Mouse (Mus musculus): ENCODE measurements around the gene Sertad3.

The Sertad3 gene

DNA sequence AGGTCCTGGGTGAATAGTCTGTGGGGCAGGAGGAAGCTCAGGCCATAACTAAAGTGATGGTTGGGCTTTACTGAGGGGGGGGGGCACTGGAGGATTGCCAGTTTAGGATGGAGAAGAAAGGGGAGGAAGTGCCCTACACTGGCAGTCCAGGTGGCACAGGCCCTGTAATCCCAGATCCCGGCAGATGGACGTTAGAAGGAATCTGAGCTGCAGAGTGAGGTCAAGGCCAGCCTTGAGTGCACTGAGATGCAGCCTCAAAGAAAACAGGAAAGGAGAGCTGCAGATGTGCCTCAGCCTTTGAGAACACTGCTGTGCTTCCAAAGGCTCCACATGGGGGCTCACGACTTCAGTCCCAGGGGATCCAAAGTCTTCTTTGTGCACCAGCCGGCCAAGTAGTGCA, 5.9 kb upstream of the Sertad3 start:
- DNase-seq (ENCODE audit: low spot score in 2 of 2) = no peak

DNA sequence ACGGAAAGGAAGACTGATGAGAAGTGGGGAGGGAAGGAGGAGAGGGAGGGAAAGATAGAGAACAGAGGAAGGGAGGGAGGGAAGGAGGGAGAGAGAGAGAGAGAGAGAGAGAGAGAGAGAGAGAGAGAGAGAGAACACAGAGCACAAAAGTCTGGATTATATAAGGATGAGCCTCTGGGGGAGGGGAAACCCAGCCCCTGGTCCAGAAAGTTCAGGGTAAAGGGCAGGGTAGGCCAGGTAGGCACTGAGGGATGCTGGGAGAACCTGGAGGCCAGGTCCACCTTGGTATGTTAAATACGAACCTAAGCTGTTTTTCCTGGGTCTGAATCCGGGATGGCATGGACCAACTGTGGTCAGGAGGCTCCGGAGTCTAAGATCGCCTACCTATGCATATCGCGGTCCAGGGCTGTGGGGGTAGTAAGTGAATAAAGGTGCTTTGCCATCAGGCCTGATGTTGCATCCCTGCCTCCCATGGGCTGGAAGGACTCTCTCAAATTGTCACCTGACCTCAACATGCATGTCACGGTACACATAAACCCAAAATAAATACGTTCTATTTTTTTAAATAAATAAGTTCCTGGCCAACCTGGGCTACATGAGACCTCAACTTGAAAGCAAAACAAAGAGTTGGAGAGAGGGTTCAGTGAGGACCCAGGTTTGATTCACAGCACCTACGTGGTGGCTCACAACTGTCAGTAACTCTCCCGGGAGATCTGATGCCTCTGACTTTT, 2.0 kb upstream of the Sertad3 start:
- no peak for DNase-seq (ENCODE audit: low spot score in 2 of 2)

DNA sequence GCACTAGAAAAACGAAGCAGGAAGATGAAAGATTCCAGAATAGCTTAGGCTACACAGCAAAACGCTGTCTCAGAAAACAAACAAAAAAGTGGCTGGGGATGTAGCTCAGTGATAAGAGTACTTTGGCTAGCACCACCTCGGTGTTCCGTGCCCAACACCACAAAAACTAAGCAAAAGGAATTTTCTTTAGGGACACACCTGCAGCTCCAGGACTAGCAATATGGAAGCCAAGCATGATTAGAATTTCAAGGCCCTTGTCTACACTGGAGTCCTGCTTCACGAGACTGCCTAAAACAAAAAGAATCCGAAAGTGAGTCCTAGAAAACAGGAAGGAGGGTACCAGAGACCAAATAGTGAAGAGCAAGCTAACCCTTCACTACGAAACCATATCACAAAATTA, 972 bp upstream of the Sertad3 start:
- no peak for DNase-seq (ENCODE audit: low spot score in 2 of 2)

DNA sequence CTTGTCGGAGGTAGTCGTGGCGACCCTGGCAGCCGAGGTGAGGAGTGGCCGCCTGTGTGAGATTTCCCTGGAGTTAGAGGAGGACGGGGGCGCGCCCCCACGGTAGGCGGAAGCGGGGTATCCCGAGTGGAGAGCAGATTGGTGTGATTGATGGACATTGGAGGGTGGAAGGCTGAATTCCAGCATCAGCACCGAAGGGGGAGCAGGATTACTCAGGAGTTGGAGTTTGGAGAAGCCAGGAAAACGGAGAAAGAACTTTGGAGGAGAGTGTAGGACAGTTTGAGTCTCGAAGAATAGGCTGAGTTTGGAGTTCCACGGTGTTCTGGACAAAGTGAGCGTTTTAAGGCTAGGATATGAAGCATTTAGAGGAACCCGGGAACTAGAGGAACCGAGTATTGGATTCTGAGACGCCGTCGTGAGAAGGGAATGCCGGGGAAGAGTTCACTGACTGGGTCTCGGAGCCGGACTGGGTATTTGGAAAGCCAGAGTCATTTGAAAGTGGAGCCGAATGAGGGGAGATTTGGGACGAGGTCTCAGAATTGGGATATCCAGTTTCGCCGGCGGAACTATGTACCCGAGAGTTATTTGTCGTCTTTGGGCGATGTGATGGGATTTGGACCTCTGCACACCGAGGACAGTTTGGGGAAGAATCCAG, 394 bp downstream of the Sertad3 start:
- no peak for DNase-seq (ENCODE audit: low spot score in 2 of 2)

DNA sequence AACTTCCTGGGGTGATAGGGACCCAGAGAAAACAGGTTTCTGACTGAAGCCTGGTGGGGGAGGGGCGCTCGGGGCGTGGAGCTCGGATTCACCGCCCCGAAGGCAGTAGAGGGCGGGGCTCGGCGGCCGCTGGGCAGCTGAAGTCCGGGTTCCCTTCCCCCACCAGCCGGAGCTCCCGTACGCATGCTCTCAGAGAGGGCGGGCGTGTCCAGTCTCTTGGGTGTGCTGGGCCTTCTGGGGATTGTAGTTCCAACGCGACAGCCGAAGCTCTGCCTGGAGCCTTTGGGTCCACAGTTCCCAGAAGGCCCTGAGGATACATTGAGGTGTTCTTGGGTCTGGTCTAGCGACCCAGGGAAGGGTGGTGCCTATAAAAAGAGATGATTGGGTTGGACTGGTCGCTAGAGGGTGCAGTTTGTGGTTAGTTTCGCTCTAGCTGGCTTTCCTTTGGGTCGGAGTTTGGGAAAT, 954 bp downstream of the Sertad3 start:
- peak; percentile 96 for DNase-seq (ENCODE audit: low spot score in 2 of 2)

DNA sequence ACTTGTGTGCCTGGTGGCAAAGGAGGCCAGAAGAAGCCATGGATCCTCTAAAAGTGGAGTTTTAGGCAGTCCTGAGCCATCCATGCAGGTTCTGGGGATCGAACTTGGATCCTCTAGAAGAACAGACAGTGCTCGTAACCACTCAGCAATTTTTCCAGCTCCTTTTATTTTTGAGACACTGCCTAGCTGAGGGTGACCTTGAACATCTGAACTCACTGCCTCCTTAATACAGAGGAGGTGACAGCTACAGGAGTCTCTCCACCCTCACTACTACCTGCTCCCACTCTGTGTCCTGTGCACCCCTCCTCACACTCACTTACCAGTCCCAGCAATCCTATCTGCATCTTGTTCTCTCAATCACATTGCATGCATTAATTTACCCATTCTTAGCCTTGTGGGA, 2.0 kb downstream of the Sertad3 start:
- DNase-seq (ENCODE audit: low spot score in 2 of 2) = no peak

DNA sequence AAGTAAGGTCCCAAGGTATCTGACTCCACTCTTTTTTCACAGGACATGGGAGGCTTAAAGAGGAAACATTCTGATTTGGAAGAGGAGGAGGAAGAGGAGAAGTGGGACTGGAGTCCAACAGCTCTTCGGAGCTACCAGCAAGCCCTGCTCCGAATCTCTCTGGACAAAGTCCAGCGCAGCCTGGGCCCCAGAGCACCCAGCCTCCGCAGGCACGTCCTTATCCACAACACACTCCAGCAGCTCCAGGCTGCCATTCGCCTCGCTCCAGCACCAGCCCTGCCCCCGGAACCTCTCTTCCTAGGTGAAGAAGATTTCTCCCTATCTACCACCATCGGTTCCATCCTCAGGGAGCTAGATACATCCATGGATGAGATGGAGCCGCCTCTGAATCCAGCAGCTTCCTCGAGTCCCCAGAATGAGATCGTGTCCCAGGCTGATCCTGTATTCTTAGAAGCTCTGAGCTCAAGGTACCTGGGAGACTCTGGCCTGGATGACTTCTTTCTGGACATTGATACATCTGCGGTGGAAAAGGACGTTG, 2.6 kb downstream of the Sertad3 start:
- no peak for DNase-seq (ENCODE audit: low spot score in 2 of 2)

DNA sequence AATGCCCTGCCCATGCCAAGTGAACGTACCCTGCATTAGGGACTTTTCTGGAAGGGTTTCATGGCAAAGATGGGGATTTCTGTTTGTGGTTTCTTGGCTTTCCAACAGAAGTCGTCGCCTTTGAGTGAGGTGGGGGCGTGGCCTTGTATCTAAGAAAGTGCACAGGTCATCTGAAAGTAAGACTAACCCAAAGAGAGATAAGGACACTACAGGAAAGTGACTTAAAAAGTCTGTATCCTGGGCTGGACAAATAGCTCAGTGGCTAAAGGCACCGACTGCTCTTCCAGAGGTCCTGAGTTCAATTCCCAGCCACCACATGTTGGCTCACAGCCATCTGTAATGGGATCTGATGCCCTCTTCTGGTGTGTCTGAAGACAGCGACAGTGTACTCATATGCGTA, 5.0 kb downstream of the Sertad3 start:
- no peak for DNase-seq (ENCODE audit: low spot score in 2 of 2)

DNA sequence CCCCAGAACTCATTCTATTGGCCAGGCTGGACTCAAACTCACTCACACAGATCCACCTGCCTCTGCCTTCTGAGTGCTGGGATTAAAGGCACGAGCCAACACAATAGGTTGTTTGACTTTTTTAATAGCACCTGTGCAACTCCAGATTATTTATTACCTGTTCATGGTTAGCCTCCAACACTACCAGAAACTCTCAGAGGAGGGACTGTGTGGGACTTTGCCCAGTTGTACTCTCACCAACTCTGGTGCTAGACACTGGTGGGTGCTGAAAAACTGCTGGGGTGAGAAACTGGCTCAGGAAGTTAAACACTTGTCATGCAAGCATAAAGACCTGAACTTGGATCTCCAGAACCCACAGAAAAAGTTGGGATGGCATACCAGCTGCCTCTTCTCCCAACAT, 6.2 kb downstream of the Sertad3 start:
- no peak for DNase-seq (ENCODE audit: low spot score in 2 of 2)

DNA sequence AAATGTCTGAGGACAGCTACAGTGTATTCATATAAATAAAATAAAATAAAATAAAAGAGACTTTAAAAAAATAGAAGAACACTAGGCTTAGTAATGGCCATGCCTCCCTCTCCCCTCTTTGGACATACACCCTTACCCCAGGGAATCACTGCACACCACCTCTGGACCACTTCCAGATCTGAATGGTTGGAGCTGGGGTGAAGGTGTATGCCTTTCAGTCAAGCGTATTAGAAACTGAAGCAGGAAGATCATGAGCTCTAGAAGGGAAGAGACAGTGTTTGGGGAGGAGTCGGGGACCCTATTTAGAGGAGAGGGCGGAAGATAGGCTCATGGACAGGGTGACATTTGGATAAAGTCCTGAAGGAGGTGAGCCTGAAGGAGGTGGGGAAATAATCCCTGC, 6.9 kb downstream of the Sertad3 start:
- no peak for DNase-seq (ENCODE audit: low spot score in 2 of 2)

DNA sequence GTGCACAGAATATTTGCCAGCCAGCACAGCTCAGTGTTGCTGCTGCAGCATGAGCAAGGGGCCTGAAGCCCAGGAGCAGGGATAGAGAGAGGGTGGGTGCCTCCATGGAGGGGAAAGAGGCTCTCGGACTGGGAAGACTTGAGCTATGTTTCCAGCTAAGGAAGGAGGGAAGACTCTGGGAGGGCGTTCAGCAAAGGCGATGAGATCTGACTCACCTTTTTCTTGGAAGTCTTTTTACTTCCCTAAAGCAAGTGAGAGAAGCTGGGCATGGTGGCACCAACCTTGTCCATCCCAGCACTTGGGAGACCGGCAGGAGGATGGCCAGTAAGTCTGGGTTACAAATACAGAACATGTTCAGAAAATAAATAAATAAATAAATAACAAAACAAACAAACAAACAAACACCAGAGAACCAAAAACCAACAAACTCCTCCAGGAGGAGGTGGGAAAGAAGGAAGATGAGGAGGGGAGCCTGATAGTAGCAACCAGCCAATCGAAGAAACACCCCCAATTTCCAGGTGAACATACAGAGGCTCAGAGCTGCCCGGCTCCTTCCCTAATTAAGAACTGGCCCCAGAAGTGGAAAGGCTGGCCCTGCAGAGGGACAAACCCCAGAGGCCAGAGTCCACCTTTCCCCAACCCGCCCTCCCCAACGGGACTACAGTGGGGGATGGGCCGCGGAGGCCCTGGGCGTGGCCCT, 7.5 kb downstream of the Sertad3 start:
- DNase-seq (ENCODE audit: low spot score in 2 of 2) = no peak

DNA sequence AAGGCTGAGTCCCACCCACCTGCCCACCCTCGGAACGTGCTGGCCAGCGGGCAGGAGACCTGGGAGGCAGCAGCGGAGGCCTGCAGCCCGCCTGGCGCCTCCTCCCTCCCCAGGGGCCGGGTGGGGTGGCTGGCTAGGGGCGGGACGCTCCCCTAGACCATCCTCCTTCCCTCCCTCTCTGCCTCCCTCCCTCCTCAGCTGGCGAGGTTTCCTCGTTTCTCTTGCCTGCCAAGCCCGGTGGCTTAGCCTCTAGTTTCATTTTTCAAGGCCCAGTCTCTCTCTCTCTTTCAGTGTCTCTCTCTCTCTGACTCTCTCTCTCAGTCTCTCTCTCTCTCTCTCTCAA, 8.0 kb downstream of the Sertad3 start:
- DNase-seq (ENCODE audit: low spot score in 2 of 2) = peak; percentile 55 to 64

DNA sequence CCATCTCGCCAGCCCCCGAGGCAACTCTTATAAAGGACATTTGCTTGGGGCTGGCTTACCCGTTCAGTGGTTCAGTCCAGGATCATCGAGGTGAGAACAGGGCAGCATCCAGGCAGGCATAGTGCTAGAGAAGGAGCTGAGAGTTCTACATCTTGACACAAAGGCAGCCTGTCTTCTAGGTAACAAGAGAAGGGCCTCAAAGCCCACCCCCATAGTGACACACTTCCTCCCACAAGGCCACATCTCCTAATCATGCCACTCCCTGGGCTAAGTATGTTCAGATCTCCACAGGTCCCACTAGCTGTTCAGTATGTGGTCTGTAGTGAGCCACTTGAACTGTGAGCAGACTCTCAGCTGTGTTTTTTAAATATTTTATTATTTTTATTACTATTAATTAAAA, 10.3 kb downstream of the Sertad3 start:
- DNase-seq (ENCODE audit: low spot score in 2 of 2) = no peak

DNA sequence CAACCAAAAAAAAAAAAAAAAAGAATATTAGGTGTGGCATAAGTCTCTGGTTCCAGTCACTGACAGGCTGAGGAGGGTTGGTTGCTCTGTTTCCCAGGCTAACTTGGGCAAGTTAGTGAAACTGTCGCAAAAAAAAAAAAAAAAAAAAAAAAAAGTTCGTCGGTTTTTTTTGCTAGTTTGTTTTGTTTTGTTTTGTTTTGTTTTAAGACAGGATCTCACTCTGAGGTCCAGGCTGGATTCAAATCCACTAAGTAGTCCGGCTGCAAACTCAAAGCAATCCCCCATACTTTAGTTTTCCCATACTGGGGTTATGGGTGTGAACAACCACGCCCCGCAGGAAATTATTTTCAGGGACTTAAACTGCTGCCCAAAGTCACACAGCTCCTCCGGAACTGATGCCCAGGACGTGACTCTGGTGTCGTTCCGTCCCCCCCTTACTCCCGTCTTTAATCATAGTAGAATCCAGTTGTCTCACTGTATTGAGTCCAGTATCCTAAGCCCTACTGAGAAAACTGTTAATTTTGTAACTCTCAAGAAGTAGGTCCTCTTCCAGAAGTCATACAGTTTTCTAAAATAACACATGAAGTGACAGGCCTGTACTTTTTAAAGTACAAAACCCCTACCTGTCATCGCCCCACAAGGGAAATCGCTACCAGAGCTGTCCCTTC, 12.7 kb downstream of the Sertad3 start:
- DNase-seq (ENCODE audit: low spot score in 2 of 2) = no peak

DNA sequence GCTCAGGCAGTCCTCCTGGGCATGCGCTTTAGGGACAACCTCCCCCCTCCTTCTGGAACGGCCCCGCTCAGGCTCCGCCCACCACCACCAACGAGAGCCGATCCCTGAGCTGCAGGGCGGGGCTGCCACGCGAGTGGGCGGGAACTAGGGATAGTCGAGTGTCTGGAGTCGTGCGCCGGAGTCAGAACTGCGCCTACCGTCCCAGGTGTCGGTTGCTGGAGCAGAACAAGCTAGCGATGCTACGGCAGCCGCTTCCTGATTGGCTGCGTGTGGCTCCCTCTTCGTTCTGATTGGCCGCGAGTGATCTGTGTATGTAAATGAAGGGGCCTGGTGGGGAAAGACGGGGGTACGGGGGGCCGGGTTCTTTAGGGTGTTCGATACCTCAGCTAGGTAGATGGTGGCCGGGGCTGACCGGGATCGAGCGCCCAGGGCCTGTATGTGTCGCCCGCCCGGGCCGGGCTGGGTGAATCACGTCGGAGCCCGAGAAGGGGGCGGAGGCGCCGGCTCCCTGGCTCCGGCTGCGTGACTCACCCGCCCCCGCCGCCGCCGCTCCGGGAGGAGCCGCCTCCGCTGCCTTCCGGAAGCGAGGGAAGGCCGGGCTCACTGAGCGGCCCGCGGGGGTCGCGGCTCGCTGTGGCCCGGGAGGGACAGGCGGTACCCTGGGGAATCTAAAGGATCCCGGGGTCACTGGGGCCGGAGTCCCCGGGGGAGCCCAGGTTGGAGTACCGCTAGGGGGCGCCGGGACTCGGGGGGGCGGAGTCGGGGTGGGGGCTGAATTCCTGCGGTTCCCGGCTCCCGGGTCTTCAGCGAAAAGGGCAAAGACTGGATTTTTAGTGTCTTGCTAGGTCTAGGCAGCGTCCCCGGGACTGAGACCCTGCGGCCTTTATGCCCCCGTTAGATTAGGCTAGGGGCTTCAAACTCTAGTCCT, 13.5 kb downstream of the Sertad3 start, which contains the start of gene Sertad1:
Gene Sertad1 (plus strand): TSS at position 141 of the 928 bp plus-strand sequence.
- DNase-seq (ENCODE audit: low spot score in 2 of 2) = peak; percentile 99

DNA sequence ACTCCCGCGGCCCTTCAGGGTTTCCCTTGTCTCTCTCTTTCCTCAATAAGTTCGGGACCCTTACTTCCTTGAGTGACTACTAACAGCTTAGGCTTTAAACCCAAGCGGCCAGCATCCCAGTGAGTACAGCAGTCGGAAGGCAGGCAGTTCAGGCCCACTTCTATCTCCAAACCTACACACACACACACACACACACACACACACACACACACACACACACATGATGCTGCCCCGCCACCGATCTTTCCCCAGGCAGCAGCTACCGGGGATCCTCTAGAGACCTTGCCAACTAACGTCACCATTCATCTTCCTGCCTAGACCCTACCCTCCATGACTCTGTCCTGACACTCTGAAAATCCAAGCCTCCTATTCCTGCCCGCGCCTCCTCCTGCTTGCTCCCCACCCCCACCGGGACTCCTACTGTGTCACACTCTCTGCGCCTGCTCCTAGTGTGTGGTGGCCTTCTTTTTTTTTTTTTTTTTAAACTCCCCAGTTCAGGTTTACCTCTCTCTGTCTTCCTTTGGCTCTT, 14.2 kb downstream of the Sertad3 start:
- peak; percentile 51 to 65 for DNase-seq (ENCODE audit: low spot score in 2 of 2)

DNA sequence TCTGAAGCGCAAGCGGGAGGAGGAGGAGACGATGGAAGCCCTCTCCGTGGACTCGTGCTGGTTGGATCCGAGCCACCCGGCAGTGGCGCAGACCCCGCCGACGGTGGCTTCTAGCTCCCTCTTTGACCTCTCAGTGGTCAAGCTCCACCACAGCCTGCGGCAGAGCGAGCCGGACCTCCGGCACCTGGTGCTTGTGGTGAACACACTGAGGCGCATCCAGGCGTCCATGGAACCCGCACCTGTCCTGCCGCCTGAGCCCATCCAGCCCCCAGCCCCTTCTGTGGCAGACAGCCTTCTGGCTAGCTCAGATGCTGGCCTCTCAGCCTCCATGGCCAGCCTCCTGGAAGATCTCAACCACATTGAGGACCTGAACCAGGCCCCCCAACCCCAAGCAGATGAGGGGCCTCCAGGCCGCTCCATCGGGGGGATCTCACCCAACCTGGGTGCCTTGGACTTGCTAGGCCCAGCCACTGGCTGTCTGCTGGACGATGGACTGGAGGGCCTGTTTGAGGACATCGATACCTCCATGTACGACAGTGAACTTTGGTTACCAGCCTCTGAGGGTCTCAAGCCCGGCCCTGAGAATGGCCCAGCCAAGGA, 15.8 kb downstream of the Sertad3 start:
- DNase-seq (ENCODE audit: low spot score in 2 of 2) = no peak

DNA sequence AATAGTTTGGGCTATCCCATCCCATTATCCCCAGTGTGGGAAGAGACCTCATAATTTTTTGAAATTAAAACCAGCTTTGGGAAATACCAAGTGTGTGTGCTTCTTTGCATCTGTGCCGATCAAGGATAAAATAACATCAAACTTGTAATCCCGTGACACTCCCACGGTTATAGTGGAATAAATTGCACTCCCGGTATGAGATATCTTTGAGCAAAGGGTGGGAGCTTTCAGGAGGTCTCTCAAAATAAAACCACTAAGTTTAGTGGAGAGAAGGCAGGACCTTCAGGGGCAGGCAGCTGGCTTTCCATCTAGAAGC, 16.6 kb downstream of the Sertad3 start:
- DNase-seq (ENCODE audit: low spot score in 2 of 2) = no peak

DNA sequence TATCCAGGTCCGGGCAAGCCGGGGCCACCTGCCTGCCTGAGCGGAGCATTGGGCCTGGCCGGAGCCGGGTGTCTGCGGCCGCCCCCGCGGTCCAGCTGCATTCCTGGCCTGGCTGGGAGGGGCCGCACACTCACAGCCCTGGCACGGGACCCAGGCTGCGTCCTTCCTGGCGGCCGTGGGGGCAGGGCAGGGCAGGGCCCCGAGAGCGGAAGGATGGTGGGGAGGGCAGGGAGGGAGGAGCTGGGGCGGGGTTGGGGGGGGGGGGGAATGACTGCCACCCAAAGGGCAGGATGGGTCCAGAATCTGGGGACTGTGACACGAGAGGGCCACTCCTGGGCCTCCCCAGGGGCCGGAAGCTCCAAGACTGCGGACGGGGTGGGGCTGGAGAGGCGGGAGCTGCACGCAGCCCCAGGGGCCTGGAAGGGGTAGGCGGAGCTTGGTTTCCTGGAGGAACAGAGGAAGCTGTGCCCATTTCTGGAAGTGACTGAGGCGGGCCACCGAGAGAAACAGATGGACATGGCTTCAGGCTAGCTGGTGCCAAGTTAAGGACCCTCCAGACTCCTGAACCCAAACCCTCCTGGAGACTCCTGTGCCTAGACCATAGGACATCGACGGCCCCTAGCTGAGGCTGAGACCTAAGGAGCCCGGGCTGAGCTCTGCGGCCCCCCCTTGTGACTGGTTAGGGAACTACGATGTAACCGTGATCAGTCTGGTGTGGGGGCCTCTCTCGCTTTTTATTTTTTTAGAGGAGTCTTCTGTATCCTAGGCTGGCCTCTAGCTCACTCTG, 17.2 kb downstream of the Sertad3 start:
- DNase-seq (ENCODE audit: low spot score in 2 of 2) = peak; percentile 71 to 72

DNA sequence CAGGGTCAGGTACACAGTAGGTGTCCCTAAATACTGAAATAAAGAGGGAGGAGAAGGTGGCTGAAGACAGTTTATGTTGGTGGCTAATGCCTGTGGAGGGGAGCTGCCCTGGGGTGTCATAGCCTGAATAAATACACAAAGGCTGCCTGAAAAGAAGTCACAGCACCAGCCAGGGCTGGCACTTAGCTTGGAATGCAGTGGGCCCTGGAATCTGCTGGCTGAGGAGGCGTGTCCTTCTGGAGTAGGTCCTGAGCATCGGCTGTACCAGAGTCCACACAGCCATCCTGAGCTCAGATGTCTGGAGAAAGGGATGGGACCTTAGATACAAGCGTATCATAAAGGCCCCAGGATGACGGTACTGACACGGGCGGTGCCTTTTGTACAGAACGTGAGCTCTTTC, 18.3 kb downstream of the Sertad3 start:
- DNase-seq (ENCODE audit: low spot score in 2 of 2) = no peak
